Comparison of ENCODE assay signal across 16 mouse cellular contexts in genomic region chr6:82127827-82128226, GRCm38 (mm10).
DNase-seq lines count a peak whose midpoint lies in the region; ATAC-seq and TF ChIP-seq lines count a peak whose summit lies in the region.
"Had no signal": no experiment of that assay in that cellular context is flagged by ENCODE, and none has a peak within 500 bp of the region (broad histone marks: within the 10 kb centered on the region; RNA-seq: fewer than 3 reads in every experiment).

No protein-coding gene starts in this region.

- no peaks in the 10 kb centered on the region for H3K36me3 ChIP-seq in embryonic facial prominence, embryonic 13.5 days
- no peaks in the 10 kb centered on the region for H3K36me3 ChIP-seq in embryonic facial prominence, embryonic 10.5 days (replicated peaks)
- H3K36me3 ChIP-seq in lung, embryonic 14.5 days (ENCODE audit: insufficient read depth) = no peaks in the 10 kb centered on the region
- no peaks in the 10 kb centered on the region for H3K36me3 ChIP-seq in lung, embryonic 15.5 days
- H3K36me3 ChIP-seq in stomach, postnatal 0 days (ENCODE audit: control insufficient read depth, insufficient read depth, low read length) = no peaks in the 10 kb centered on the region
- H3K36me3 ChIP-seq: hindbrain, embryonic 13.5 days; liver, embryonic 15.5 days had no signal

- H3K9ac ChIP-seq in embryonic facial prominence, embryonic 13.5 days = no peak overlapping the region
- H3K9ac ChIP-seq in lung, embryonic 14.5 days = no peak overlapping the region
- H3K9ac ChIP-seq in lung, embryonic 15.5 days = no peak overlapping the region
- H3K9ac ChIP-seq in stomach, postnatal 0 days (ENCODE audit: low read length) = no peak overlapping the region
- H3K9ac ChIP-seq: hindbrain, embryonic 13.5 days; liver, embryonic 15.5 days had no signal

- H3K4me1 ChIP-seq in embryonic facial prominence, embryonic 13.5 days = no peaks in the 10 kb centered on the region; the same call in 1 of the 2 replicates
- H3K4me1 ChIP-seq in embryonic facial prominence, embryonic 10.5 days = peaks cover 4% of the 10 kb centered on the region; the same call in 1 of the 2 replicates
- H3K4me1 ChIP-seq in lung, embryonic 14.5 days (ENCODE audit: insufficient read depth) = no peaks in the 10 kb centered on the region
- no peaks in the 10 kb centered on the region for H3K4me1 ChIP-seq in lung, adult 2 months (ENCODE audit: control insufficient read depth, insufficient read depth, low read length)
- 0 out of 2 replicates have a peak, but pooled peaks cover 7% of the 10 kb centered on the region for H3K4me1 ChIP-seq in lung, embryonic 15.5 days
- no peaks in the 10 kb centered on the region for H3K4me1 ChIP-seq in stomach, postnatal 0 days (replicated peaks; ENCODE audit: control insufficient read depth, insufficient read depth)
- H3K4me1 ChIP-seq: liver, embryonic 15.5 days had no signal

- 52% methylated on average over 9 of the region's 9 CpGs for WGBS in embryonic facial prominence, embryonic 13.5 days
- 70% methylated on average over 9 of the region's 9 CpGs for WGBS in embryonic facial prominence, embryonic 10.5 days
- WGBS in lung, embryonic 14.5 days = 42% methylated on average over 9 of the region's 9 CpGs
- WGBS in lung, adult 2 months = 27% methylated on average over 9 of the region's 9 CpGs
- 40% methylated on average over 9 of the region's 9 CpGs for WGBS in lung, embryonic 15.5 days
- 51% methylated on average over 9 of the region's 9 CpGs for WGBS in stomach, postnatal 0 days

- no peak overlapping the region for H3K27ac ChIP-seq in embryonic facial prominence, embryonic 13.5 days
- no peak overlapping the region for H3K27ac ChIP-seq in embryonic facial prominence, embryonic 10.5 days (replicated peaks)
- H3K27ac ChIP-seq in lung, embryonic 14.5 days (ENCODE audit: low read depth) = no peak overlapping the region; the same call in 1 of the 2 replicates
- no peak overlapping the region for H3K27ac ChIP-seq in lung, embryonic 15.5 days
- no peak overlapping the region for H3K27ac ChIP-seq in stomach, postnatal 0 days (replicated peaks)
- H3K27ac ChIP-seq: hindbrain, embryonic 13.5 days; liver, embryonic 15.5 days had no signal

- TF ChIP-seq POLR2A in lung, adult 2 months (IDR thresholded peaks at IDR 0.05; ENCODE audit: borderline replicate concordance, extremely low read depth, low read depth, low read length) = no peak

- no peak for TF ChIP-seq EP300 in stomach, postnatal 0 days (optimal IDR thresholded peaks at IDR 0.05)

- no peaks in the 10 kb centered on the region for H3K27me3 ChIP-seq in embryonic facial prominence, embryonic 13.5 days
- no peaks in the 10 kb centered on the region for H3K27me3 ChIP-seq in embryonic facial prominence, embryonic 10.5 days (replicated peaks; ENCODE audit: low read depth, poor library complexity, severe bottlenecking)
- H3K27me3 ChIP-seq in lung, embryonic 14.5 days (ENCODE audit: insufficient read depth, low read length) = no peaks in the 10 kb centered on the region
- no peaks in the 10 kb centered on the region for H3K27me3 ChIP-seq in lung, embryonic 15.5 days
- H3K27me3 ChIP-seq in stomach, postnatal 0 days (ENCODE audit: control insufficient read depth, insufficient read depth, low read length) = no peaks in the 10 kb centered on the region
- H3K27me3 ChIP-seq: hindbrain, embryonic 13.5 days; liver, embryonic 15.5 days had no signal

- H3K9me3 ChIP-seq in embryonic facial prominence, embryonic 13.5 days = 0 out of 2 replicates have a peak, but pooled peaks cover 3% of the 10 kb centered on the region
- no peaks in the 10 kb centered on the region for H3K9me3 ChIP-seq in embryonic facial prominence, embryonic 10.5 days
- no peaks in the 10 kb centered on the region for H3K9me3 ChIP-seq in lung, embryonic 14.5 days (ENCODE audit: low read depth, low read length)
- no peaks in the 10 kb centered on the region for H3K9me3 ChIP-seq in lung, embryonic 15.5 days
- H3K9me3 ChIP-seq in stomach, postnatal 0 days (ENCODE audit: control insufficient read depth, low read length) = no peaks in the 10 kb centered on the region
- H3K9me3 ChIP-seq: hindbrain, embryonic 13.5 days; liver, embryonic 15.5 days had no signal

- DNase-seq in embryonic facial prominence, embryonic 10.5 days (ENCODE audit: low spot score) = no peak
- peak; percentile 47 for DNase-seq in lung, embryonic 14.5 days
- no peak for DNase-seq in lung, adult 2 months
- no peak for DNase-seq in stomach, postnatal 0 days (ENCODE audit: low spot score)
- no peak for DNase-seq in layer of hippocampus, adult 9-11 months
- DNase-seq in thymus, postnatal 25 days = no peak
- DNase-seq: adrenal gland, postnatal 36 days; B cell, adult 2 months; gastrocnemius, postnatal 36 days; left cerebral cortex, postnatal 4 days; thymus, adult 18-20 months had no signal

- ATAC-seq in embryonic facial prominence, embryonic 13.5 days (ENCODE audit: insufficient number of reproducible peaks, insufficient read depth, low FRiP score, low TSS enrichment, low read depth) = peak; percentile 59; the same call in 1 of the 2 replicates
- peak; percentile 51; the same call in 1 of the 2 replicates for ATAC-seq in lung, embryonic 14.5 days (ENCODE audit: insufficient read depth)
- ATAC-seq in lung, embryonic 15.5 days (ENCODE audit: borderline replicate concordance, extremely low read depth, low FRiP score, low TSS enrichment) = peak; percentile 63; the same call in 1 of the 2 replicates
- peak; percentile 37; the same call in 1 of the 2 replicates for ATAC-seq in stomach, postnatal 0 days (ENCODE audit: low FRiP score, low TSS enrichment)

- no peak overlapping the region for H3K4me2 ChIP-seq in embryonic facial prominence, embryonic 13.5 days
- no peak overlapping the region for H3K4me2 ChIP-seq in lung, embryonic 14.5 days
- H3K4me2 ChIP-seq in lung, embryonic 15.5 days = no peak overlapping the region
- H3K4me2 ChIP-seq in stomach, postnatal 0 days (replicated peaks; ENCODE audit: low read depth) = no peak overlapping the region
- H3K4me2 ChIP-seq: hindbrain, embryonic 13.5 days; liver, embryonic 15.5 days; midbrain, embryonic 11.5 days had no signal

- TF ChIP-seq CTCF in lung, embryonic 14.5 days (IDR thresholded peaks at IDR 0.05; ENCODE audit: low read depth) = no peak
- no peak for TF ChIP-seq CTCF in lung, adult 2 months (IDR thresholded peaks at IDR 0.05; ENCODE audit: insufficient read depth, low read length)
- TF ChIP-seq CTCF in stomach, postnatal 0 days (IDR thresholded peaks at IDR 0.05; ENCODE audit: low read depth) = no peak

- no peak overlapping the region for H3K4me3 ChIP-seq in embryonic facial prominence, embryonic 13.5 days
- H3K4me3 ChIP-seq in embryonic facial prominence, embryonic 10.5 days = no peak overlapping the region
- H3K4me3 ChIP-seq in lung, embryonic 14.5 days (ENCODE audit: low read depth, low read length) = no peak overlapping the region
- no peak overlapping the region for H3K4me3 ChIP-seq in lung, adult 2 months (replicated peaks; ENCODE audit: extremely low read depth, low read depth, low read length)
- no peak overlapping the region for H3K4me3 ChIP-seq in lung, embryonic 15.5 days
- no peak overlapping the region for H3K4me3 ChIP-seq in stomach, postnatal 0 days (ENCODE audit: low read depth, low read length)
- H3K4me3 ChIP-seq: hindbrain, embryonic 13.5 days; liver, embryonic 15.5 days had no signal
